Mouse (Mus musculus): ENCODE data around the gene Fam117b.

GRCm38 (mm10) chr1:59917401-59917800 lies 4.6 kb downstream of the Fam117b start:
- TF ChIP-seq CTCF (IDR thresholded peaks at IDR 0.05; ENCODE audit: control insufficient read depth, insufficient read depth, insufficient read length) (no peak), USF1 (IDR thresholded peaks at IDR 0.05; ENCODE audit: low read depth) (no peak), CEBPB (IDR thresholded peaks at IDR 0.05; ENCODE audit: low read depth) (no peak), MYOD1 (IDR thresholded peaks at IDR 0.05; ENCODE audit: control insufficient read depth, insufficient read length, low read depth) (no peak)

All from C2C12 (cell line).